Mouse (Mus musculus) gastrocnemius, adult 8-10 months (tissue): ENCODE results near the gene Galns. TPM values are rescaled to one million over a fixed set of nuclear protein-coding genes. Genes with fewer than 3 reads are reported as not detected.
"Not testable (repeated sequence)": the region's sequence is repeated elsewhere in the genome, so short reads cannot be mapped to it uniquely, and the experiment has no call there.

Source experiments
- DNase-seq, 2 experiments: peaks; one replicate each; pipeline ENCODE4 v3.0.0; 2022; ENCODE audit warnings: low spot score in 2 of 2
- total RNA-seq, 4 experiments: library from RNA; stranded (reverse); gene quantifications; 2 replicates each; pipeline ENCODE4 v1.2.4; 2022

Gene Galns
- total RNA-seq, 4 experiments from 2014 or later: 0.92 to 0.96 (median 0.93) TPM

DNA sequence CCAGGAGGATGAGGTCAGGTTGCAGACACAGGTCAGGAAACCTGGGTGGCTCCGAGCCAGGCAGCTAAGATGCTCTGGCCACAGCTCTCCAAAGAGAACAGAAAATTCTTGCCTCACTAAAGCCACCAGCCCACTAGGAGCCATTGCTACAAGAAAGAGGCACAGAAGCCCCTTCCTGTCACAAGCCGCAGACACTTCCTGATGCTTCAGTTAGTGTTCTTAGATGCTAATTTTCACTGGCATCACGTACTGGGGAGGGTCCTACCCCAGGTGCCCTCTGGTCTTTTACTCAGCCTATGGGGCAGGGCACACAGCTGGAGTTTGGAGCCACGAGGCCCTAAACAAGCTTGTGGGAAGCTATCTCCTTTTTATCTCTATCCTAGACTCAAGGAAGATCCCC lies 15.2 kb downstream of the Galns start:
- DNase-seq: no peak

DNA sequence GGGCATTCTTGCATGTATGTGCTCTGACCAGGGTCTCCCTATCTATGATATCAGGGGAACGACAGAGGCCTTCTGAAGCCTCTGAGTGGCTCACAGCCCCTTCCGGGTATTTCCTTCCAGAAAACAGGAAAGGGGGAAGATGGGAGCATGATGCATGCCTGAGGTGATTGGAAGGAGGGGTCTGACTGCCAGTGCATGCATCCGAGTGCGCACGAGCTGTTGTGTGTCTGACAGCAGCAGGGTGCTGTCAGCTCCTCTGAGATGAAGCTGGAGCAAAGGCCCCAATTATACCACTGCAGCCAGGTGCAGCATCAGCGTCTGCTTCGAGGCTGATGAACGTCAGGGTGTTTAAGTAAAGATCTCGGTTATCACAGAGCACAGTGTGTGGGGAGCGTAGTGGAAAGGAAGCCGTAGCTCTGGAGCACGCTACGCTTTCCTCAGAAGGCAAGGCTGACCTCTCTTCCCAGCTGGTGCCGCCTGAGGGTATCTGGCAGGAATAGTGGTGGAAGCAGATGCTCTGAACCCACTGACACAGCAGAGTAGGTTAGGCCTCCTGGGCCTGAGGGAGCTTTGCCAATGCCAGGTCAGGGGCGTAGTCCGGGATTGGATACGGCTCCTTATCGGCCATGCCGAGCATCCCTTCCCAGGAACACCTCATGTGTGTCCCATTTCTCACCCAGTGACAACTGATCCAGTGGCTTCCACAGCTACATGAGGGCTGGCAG lies 17.3 kb downstream of the Galns start:
- no peak for DNase-seq

- no peak for DNase-seq
Measured at GRCm38 (mm10) chr8:122593240-122593639, 18.0 kb downstream of the Galns start.

- DNase-seq: no peak
Measured at GRCm38 (mm10) chr8:122586749-122587148, 24.5 kb downstream of the Galns start.

DNA sequence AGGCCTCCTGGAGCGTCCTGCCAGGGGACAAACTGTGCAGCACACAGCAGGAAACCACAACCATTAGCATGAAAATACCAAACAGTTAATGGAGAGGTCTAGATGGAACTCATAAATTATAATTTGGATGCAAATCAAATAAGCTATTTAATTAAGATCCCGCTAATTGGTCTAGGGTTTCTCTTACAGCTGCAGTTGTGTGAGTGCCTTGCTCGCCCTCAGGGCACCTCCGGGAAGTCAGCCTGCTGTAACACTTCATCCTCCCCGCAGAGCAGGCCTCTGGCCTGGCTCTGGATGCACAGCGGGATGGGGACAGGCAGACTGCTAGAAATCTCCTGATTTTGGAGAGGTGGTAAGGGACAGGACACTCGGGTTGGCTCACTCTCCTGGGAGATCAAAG lies 25.1 kb downstream of the Galns start:
- DNase-seq: no peak

- no peak for DNase-seq
Measured at GRCm38 (mm10) chr8:122585411-122585891, 25.8 kb downstream of the Galns start.

- no peak for DNase-seq
Measured at GRCm38 (mm10) chr8:122584981-122585380, 26.3 kb downstream of the Galns start.

DNA sequence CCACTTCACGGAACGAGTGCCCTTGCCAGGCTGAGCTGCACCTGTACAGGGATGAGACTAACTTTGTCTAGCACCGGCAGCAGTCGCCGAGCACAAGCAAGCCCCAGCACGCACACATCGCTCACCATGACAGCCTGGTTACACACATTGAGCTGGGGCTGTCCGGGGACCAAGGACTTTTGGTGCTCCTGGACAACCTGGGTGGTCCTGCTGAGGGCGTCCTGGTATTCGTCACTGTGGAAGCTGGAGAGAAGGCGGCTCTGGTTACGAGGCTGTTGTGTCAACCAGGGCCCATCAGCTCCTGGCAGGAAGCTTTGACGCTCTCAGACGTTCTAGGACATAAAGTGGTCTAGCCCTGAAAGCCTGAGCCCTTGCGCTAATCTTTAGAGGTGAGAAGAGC lies 30.3 kb downstream of the Galns start:
- DNase-seq: no peak

DNA sequence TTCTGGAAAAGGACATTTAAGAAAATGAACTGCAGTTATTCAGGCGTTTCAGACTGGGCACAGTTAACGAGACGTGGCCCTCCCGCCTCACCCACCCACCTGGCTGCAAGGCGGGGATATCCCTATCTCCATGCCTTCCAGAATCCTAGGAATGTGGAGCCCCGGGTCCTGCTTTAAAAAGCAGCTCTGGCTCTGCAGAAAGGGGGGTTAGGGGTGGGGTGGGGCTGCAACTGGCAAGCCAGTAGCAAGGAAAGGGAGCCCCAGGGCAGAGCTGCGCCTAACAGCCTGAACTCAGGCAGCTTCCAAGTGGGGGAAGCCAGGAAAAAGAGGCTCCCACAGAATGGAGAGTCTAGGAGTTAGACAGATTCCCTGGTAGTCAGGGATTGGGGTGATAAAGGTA lies 32.1 kb downstream of the Galns start:
- DNase-seq: no peak

DNA sequence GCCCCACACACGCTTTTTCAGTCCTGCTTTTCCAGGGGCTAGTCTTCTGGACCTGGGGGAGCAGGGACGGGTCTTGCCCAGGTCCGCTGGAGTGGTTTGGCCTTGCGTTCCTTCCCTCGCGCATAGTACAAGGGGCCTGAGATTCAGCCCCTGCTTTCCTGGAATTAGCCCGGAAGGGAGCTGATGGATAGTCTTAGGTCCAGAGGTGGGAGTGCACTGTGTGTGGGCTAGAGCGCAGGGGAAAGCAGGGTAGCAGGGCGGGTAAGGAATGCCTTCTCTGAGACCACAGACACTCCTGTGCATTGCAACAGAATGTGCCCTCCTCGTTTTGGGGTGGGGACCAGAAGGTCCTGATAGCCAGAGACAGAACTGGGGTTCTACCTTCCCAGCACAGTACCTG lies 34.1 kb downstream of the Galns start:
- no peak for DNase-seq

DNA sequence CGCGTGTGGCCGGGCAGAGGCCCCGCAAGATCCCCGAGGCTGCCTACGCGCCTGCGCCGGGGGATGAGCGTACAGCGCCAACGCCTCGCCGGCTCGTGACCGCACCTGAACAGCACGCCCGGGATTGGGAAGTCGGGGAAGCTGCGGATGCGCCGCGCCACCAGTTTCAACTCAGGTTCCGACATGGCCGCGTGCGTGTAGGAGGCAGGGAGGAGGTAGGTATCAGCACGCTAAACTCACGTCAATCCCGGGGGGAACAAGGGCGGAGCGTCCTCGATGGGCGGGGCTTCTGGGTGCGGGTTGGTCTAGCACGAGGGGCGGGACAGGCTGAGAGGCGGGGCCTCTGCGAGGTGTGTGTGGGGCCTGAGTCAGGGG lies 34.6 kb downstream of the Galns start, which contains the start of gene Aprt:
Gene Aprt (minus strand): TSS at position 262 of the 375 bp plus-strand sequence.
- DNase-seq: peak; percentile 92 to 93

DNA sequence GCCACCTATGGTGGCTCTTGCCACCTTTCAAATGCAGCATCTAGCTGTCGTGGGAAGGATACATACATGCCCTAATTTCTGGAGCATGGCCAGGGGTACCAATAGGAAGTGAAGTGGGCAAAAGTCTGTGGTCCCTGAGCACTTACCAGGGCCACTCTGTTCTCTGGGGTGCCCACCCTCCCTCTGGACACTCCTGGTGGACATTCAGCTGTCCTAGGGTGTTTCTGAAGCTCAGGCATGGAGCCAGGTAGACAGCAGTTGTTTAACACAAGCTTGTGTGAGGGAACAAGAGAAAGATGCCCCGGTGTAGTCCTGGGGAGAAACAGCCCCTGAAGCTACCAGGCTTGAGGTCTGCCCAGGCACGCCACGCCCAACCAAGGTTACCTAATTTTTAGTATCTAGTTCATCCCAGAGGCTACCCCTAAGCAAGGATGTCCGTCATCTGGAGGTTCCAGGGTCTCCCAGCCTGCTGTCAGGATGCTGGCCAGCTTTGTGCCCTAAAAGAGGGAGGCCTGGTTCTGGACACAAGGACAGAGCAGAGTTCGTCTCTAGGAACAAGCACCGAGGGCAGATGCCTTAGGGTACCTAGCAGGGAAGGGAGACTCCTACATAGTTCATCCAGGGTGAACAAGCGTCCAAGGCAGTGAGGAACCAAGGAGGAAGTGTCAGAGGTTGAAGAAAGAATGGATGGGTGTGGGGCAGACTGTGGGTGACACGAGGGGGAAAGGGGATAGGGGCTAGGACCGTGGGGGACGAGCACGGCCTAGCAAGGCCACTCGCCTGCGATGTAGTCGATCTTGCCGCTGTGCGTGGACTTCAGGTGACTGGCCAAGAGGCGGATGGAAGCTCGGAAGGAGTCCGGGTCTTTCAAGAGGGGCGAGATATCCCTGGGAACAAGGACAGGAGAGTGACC lies 35.3 kb downstream of the Galns start:
- DNase-seq: no peak

DNA sequence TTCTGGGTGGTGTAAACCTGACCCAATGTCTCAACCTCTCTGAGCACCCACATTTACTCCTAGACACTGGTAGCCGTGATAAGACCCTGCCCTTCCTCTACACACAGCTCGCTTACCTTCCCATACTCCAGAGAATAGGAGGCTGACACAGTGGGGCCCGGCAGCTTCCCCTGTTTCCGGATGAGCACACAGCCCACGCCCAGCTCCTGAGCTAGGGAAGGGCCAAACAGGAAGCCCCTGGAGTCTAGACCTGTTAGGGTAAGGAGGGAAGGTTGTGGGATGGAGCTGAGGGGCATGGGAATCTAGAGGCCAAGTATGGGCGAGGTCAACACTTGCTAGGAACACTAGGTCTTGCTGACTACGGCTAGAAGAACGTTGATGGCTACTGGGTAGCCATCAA lies 36.0 kb downstream of the Galns start:
- no peak for DNase-seq

DNA sequence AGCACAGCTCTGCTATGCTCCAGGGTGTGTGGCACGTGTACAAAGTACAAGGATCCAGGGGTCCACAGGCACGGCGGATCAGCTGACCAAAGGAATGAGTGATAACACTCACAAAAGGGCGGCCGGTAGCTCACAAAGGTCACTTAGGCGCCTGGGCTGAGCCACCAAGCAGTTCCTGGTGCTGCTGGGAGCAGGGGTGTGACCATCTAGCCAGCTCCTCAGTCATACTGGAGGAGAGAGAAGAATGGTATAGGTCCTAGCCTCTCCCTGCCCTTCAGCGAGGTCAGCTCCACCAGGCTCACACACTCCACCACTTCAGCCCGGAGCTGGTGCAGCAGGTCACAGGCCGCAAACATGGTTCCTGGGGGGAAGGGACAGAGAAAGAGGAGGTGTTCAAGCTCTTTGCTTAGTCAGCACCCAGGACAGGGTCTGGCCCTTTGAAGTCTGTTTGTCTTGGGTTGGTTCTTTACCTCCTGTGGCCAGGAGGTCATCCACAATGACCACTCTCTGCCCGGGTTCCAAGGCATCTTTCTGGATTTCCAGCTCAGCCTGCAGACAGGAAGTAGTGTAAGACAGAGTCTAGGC lies 36.5 kb downstream of the Galns start:
- DNase-seq: no peak

GRCm38 (mm10) chr8:122574264-122574663 lies 37.0 kb downstream of the Galns start:
- no peak for DNase-seq

- no peak for DNase-seq
Measured at GRCm38 (mm10) chr8:122573577-122573976, 37.7 kb downstream of the Galns start.

DNA sequence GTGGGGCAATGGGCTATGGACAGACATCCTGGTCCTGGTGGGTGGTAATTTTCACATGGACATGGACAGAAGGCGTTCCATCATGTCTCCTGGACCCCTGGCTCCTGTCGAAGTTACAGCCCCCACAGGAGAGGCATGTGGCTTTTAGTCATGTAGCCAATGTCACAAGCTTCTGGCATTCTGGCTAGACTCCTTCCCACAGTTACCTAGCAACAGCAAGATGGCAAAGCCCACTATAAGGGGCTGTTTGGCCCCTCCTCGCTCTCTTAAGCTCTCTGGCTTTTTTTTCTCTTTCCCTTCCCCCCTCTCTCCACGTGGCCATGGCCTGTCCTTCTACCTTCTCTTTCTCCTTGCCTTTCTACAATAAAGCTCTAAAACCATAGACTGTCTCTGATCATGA lies 38.1 kb downstream of the Galns start:
- not testable (repeated sequence) for DNase-seq

- no peak for DNase-seq
Measured at GRCm38 (mm10) chr8:122572751-122573150, 38.5 kb downstream of the Galns start.

GRCm38 (mm10) chr8:122571750-122572267 lies 39.5 kb downstream of the Galns start:
- DNase-seq: no peak

DNA sequence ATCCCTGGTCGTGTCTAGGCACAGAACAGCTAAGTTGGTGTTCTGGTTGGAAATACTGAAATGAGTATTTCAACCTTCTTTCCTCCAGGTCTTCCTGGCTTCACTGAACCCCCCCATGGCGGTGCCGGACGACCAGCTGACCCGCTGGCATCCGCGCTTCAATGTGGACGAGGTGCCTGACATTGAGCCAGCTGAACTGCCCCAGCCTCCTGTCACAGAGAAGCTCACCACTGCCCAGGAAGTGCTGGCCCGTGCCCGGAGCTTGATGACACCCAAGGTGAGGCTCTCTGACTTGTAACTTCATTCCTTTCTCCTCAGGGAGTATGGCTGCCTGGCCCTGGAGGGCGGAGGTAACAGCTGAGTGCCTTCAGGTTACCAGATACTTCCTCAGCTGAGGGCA lies 40.1 kb downstream of the Galns start:
- no peak for DNase-seq

DNA sequence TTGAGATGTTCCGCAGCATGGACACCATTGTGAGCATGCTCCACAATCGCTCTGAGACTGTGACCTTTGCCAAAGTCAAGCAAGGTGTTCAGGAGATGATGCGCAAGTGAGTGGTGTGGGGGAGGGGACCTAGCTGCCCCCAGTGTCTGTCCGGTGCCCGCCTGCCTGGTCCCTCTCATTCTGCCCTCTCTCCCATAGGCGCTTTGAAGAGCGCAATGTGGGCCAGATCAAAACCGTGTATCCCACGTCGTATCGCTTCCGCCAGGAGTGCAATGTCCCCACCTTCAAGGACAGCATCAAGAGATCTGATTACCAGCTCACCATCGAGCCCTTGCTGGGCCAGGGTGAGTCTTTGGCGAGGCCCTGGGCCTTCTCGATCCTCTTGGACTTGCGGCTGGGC lies 41.3 kb downstream of the Galns start:
- DNase-seq: no peak

GRCm38 (mm10) chr8:122569329-122569728 lies 41.9 kb downstream of the Galns start:
- DNase-seq: no peak
